Mouse (Mus musculus) lung, postnatal 0 days (tissue): Measurements from ENCODE around the gene Rufy1. TPM values are rescaled to one million over a fixed set of nuclear protein-coding genes. Genes with fewer than 3 reads are reported as not detected.

ENCODE experiments used
- ATAC-seq: fragments of 200-750 bp; cut with Nextera tagmentation; 2 replicates; pipeline ENCODE4 v1.8.0; 2017; ENCODE audit warnings: moderate library complexity
- DNase-seq: peaks from one replicate; pipeline ENCODE4 v3.0.0-alpha.2; 2016; ENCODE audit warnings: low spot score
- H3K27ac ChIP-seq: fragments of 300-500 bp; sonication (generic); 2 replicates; pipeline ENCODE4 v1.5.1; 2014; ENCODE audit warnings: antibody characterized with exemption, mild to moderate bottlenecking, low read length, mixed read lengths
- H3K27me3 ChIP-seq: fragments of 300-500 bp; sonication (generic); replicated peaks from 2 replicates; pipeline ENCODE4 v1.6.1; 2014; ENCODE audit warnings: low read length, mixed read lengths; ENCODE audit not compliant: insufficient read depth
- H3K36me3 ChIP-seq: fragments of 300-500 bp; sonication (generic); 2 replicates; pipeline ENCODE4 v1.6.1; 2014; ENCODE audit warnings: low read length, mixed read lengths; ENCODE audit not compliant: insufficient read depth
- H3K4me1 ChIP-seq: fragments of 300-500 bp; sonication (generic); 2 replicates; pipeline ENCODE4 v1.6.1; 2014; ENCODE audit warnings: antibody characterized with exemption, low read depth, low read length, mixed read lengths; ENCODE audit not compliant: insufficient read depth
- H3K4me2 ChIP-seq: fragments of 300-500 bp; sonication (generic); replicated peaks from 2 replicates; pipeline ENCODE4 v1.6.1; 2014; ENCODE audit warnings: low read depth, mild to moderate bottlenecking, low read length, moderate library complexity, mixed read lengths
- H3K4me3 ChIP-seq: fragments of 300-500 bp; sonication (generic); 2 replicates; pipeline ENCODE4 v1.5.1; 2014; ENCODE audit warnings: low read depth, low read length
- H3K9ac ChIP-seq: fragments of 300-500 bp; sonication (generic); replicated peaks from 2 replicates; pipeline ENCODE4 v1.6.1; 2014; ENCODE audit warnings: low read depth, mild to moderate bottlenecking
- H3K9me3 ChIP-seq: fragments of 300-500 bp; sonication (generic); 2 replicates; pipeline ENCODE4 v1.6.1; 2016; ENCODE audit warnings: low read length, mixed read lengths
- CTCF ChIP-seq: IDR thresholded peaks from 2 replicates; pipeline ENCODE4 v1.5.1; 2016; ENCODE audit warnings: antibody characterized with exemption, mild to moderate bottlenecking
- EP300 ChIP-seq: IDR thresholded peaks from 2 replicates; pipeline ENCODE4 v1.6.1; 2016; ENCODE audit warnings: antibody characterized with exemption, mild to moderate bottlenecking, control low read depth
- WGBS: fragments of 180-500 bp; shearing (Covaris S2); extraction: QIAGEN DNeasy Blood & Tissue Kit; methylation state at CpG from one replicate; pipeline ENCODE4 v1.1.7; 2014; 5-methylcytosine and 5-hydroxymethylcytosine counted together
- microRNA counts: library from miRNA; unstranded; fragments of <30 nt; microRNA quantifications from one replicate; lab custom pipeline; 2015
- microRNA-seq: library from miRNA; unstranded; fragments of <30 nt; microRNA quantifications from one replicate; pipeline ENCODE4, GENCODE M21; 2016
- polyA plus RNA-seq: library from polyadenylated mRNA; unstranded; fragments of >200 nt; fragmentation: Nextera tagmentation; extraction: Ambion mirVana; gene quantifications from 2 replicates; pipeline ENCODE4 v1.2.1, GENCODE M21; 2015

Rufy1 gene
- polyA plus RNA-seq, 1 experiment from 2014 or later: 19.8 TPM

DNA sequence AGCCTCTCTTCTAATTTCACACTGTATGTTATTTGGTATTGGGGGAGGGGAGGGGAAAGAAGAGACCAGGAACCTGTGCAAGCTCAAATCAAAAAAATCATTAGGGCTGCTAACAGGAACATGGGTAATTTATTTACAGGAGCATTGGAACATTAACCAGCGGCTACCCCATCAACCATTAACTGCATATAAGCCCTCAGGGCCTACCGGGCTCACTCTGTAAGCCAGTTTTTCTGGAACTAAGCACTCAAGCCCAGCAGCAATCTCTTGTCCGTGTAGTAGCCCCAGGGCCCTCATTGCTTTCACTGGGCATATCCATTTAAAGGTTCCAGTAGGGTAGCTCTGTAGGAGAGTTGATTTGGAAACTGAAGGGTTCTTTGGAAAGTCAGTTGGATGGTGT lies 76.1 kb downstream of the Rufy1 start:
- Histone ChIP-seq H3K9me3 (no peaks in the 10 kb centered on the region), H3K4me2 (no peak overlapping the region), H3K9ac (no peak overlapping the region), H3K4me1 (no peaks in the 10 kb centered on the region), H3K36me3 (no peaks in the 10 kb centered on the region), H3K4me3 (no peak overlapping the region), H3K27ac (no peak overlapping the region), H3K27me3 (no peaks in the 10 kb centered on the region; the same call in 1 of the 2 replicates)
- DNase-seq (no peak), ATAC-seq (no peak)
- 67% methylated on average over 3 of the region's 3 CpGs for WGBS
- TF ChIP-seq EP300 (no peak), CTCF (no peak)

DNA sequence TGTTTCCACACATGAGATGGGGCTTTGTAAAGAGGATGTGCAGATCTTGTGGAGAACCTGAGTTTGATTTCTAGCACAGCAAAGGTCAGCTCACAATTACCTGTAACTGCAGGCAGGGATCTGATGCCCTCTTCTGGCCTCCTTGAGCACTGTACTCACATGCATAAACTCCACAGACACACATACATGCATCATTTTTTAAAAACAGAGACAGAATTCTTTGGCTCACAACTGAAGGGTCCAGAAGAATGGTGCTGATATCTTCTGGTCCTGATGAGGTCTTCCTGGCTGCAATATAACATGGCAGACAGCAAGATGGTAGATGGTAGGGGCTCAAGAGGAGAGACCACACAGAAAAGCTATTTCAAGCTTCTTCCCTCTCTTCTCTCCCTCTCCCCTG lies 76.8 kb downstream of the Rufy1 start, which contains the start of gene Cby3:
Gene Cby3, plus strand, starts transcription at position 301 of the 400 bp plus-strand sequence.
- DNase-seq (no peak), ATAC-seq (no peak)
- Histone ChIP-seq H3K9me3 (no peaks in the 10 kb centered on the region), H3K4me1 (no peaks in the 10 kb centered on the region), H3K4me3 (no peak within 1 kb of the TSS), H3K9ac (no peak within 1 kb of the TSS), H3K27ac (no peak within 1 kb of the TSS), H3K27me3 (no peaks in the 10 kb centered on the region), H3K4me2 (no peak within 1 kb of the TSS), H3K36me3 (no peaks in the 10 kb centered on the region)
- TF ChIP-seq CTCF: no peak
- no peak for TF ChIP-seq EP300

DNA sequence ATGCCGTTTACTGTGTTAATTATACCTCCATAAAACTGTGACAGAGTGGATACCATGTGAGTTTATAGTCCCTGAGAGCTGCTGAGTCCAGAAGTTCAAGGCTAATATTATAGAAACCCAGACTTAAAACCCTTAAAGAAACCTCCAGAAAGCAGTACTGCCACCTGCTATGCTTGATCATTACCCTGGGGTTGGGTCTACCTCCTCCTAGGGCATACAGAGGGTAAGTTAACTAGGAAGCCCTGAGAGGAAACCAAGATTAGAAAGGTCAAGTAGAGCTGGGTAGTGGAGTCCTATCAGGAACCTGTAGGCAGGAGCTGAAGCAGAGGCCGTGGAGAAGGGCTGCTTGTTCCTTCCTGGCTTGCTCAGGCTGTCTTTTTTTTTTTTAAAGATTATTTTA lies 78.7 kb downstream of the Rufy1 start:
- Histone ChIP-seq H3K27ac (no peak overlapping the region), H3K9ac (no peak overlapping the region), H3K27me3 (no peaks in the 10 kb centered on the region), H3K36me3 (no peaks in the 10 kb centered on the region), H3K9me3 (no peaks in the 10 kb centered on the region), H3K4me3 (no peak overlapping the region), H3K4me2 (no peak overlapping the region), H3K4me1 (no peaks in the 10 kb centered on the region)
- DNase-seq (no peak), ATAC-seq (no peak)
- no peak for TF ChIP-seq EP300
- TF ChIP-seq CTCF: no peak
- 71% methylated on average over 2 of the region's 2 CpGs for WGBS

DNA sequence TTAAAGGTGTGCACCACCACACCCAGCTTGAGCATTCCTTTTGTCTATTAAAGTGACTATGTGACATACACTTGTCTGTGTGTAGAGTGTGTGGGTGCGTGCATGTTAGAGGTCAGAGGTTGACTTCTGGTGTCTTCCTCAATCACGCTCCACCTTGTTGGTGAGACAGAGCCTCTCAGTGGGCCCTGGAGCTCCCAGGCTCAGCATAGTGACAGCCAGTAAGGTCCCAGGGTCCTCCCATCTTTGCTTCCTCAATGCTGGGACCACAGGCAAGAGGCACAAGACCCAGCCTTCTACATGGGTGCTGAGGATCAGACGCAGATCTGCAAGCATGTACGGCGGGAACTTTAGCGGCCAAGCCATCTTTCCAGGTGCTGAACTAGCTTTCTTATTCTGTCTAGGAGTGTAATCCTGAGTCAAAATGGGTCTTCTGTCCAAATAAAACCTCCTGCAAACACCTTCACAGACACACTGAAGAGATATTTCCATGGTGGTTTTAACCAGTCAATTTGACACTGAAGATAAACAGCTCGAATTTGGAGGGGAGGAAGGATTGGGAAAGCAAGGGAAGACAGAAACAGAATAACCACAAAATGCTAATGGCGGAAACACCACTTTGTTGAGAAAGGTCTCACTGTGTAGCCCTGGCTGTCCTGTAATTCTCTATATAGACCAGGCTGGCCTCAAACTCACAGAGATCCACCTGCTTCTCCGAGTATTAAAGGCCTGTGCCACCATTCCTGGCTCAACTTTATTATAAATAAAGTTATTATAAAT lies 84.5 kb downstream of the Rufy1 start:
- H3K27ac ChIP-seq: no peak overlapping the region
- H3K4me3 ChIP-seq: no peak overlapping the region
- no peaks in the 10 kb centered on the region for H3K9me3 ChIP-seq
- DNase-seq (no peak), ATAC-seq (no peak)
- H3K4me1 ChIP-seq: no peaks in the 10 kb centered on the region
- H3K36me3 ChIP-seq: no peaks in the 10 kb centered on the region
- H3K9ac ChIP-seq: no peak overlapping the region
- H3K4me2 ChIP-seq: no peak overlapping the region
- TF ChIP-seq CTCF (no peak), EP300 (no peak)
- H3K27me3 ChIP-seq: no peaks in the 10 kb centered on the region
- WGBS: 80% methylated on average over 9 of the region's 9 CpGs

DNA sequence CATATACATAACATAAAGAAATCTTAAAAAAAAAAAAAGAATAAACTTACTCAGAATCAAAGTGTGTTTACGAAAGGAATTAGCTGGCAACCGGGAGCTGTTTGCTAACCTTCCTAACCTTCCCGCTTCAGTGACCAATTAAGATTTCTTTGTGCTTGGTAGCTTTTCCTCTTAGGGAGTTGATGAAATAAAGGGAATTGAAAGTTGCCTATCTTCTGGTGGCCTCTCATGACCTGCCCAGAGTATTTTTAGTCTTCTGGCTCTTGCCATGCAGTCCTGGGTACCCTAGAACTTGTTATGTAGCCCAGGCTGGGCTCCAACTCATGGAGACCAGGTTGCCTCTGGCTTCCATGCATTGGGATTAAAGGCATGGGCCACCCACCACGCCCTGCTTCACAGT lies 85.4 kb downstream of the Rufy1 start:
- Histone ChIP-seq H3K27me3 (no peaks in the 10 kb centered on the region), H3K4me2 (no peak overlapping the region), H3K27ac (no peak overlapping the region), H3K9me3 (no peaks in the 10 kb centered on the region), H3K9ac (no peak overlapping the region), H3K36me3 (no peaks in the 10 kb centered on the region), H3K4me1 (no peaks in the 10 kb centered on the region), H3K4me3 (no peak overlapping the region)
- 59% methylated on average over 4 of the region's 4 CpGs for WGBS
- ATAC-seq (no peak), DNase-seq (no peak)
- no peak for TF ChIP-seq EP300

MicroRNA genes within 50 kb of the gene (microRNA counts, 519-probe panel; counts per million panel counts)
- 2,462 counts per million, percentile 8 among the panel's probes with 10 or more counts for microRNA mmu-miR-804 (lab: Ali Mortazavi, UCI)

Small RNAs within 50 kb of the gene (microRNA-seq; reads per million reads assigned to microRNA genes)
- gene Mir804: not detected

Other genes with a start within 250 kb of the Rufy1 start
- 405 and 426 TPM in 2 replicates for gene Sqstm1, start 220.3 kb downstream of the Rufy1 start, polyA plus RNA-seq
- 43.4 and 44.4 TPM in 2 replicates for gene Mgat4b, start 220.2 kb downstream of the Rufy1 start, polyA plus RNA-seq
- gene Ltc4s, start 192.5 kb downstream of the Rufy1 start, polyA plus RNA-seq: 21.8 and 21.9 TPM in 2 replicates
- 5.2 and 6.2 TPM in 2 replicates for gene Maml1, start 138.8 kb downstream of the Rufy1 start, polyA plus RNA-seq
- gene Canx, start 105.5 kb downstream of the Rufy1 start, polyA plus RNA-seq: 168 and 186 TPM in 2 replicates
- 0.40 and 0.53 TPM in 2 replicates for gene Cby3, start 76.7 kb downstream of the Rufy1 start, polyA plus RNA-seq
- 154 and 172 TPM in 2 replicates for gene Hnrnph1, start 54.1 kb downstream of the Rufy1 start, polyA plus RNA-seq
- gene Adamts2, start 171.0 kb upstream of the Rufy1 start, polyA plus RNA-seq: 28.4 and 29.4 TPM in 2 replicates